Mouse (Mus musculus): ENCODE data around the gene Gm29776.

DNA sequence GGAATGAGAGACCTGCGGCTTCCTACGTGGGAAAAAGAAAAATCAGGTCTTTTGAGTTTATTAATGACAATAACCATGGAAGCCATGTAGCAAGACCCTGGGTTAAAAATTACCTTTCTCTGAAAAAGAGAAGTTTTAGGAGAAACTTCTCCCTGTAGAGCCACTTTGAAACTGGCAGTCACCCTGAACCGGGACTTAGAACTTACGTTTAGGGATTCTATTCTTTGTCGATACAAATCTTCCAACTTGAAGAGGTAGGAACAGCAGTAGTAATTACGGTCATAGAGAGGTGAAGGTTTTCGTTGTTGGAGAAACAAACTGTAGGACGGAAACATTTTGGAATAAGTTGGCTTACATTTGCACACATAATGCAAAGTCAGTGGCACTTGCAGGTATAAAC is 11.4 kb downstream of the Gm29776 start:
- TF ChIP-seq SMC3 (IDR thresholded peaks at IDR 0.05; ENCODE audit: low read depth, low read length) (no peak), CTCF (conservative IDR thresholded peaks at IDR 0.05 in 1 of 2, IDR thresholded peaks at IDR 0.05 in 1 of 2; ENCODE audit: low read depth in 2 of 2, low read length in 2 of 2) (no peak), HCFC1 (IDR thresholded peaks at IDR 0.05; ENCODE audit: low read depth, low read length) (no peak), PAX5 (IDR thresholded peaks at IDR 0.05; ENCODE audit: low read length) (no peak), EP300 (IDR thresholded peaks at IDR 0.05; ENCODE audit: low read length) (no peak), POLR2A (IDR thresholded peaks at IDR 0.05; ENCODE audit: low read depth, low read length) (no peak), MXI1 (IDR thresholded peaks at IDR 0.05; ENCODE audit: low read depth, low read length) (no peak; the same call in 1 of the 2 replicates), ZNF384 (IDR thresholded peaks at IDR 0.05; ENCODE audit: low read depth, low read length) (no peak), MAX (IDR thresholded peaks at IDR 0.05; ENCODE audit: low read length) (no peak), TCF12 (IDR thresholded peaks at IDR 0.05; ENCODE audit: low read depth, low read length) (no peak), ZMIZ1 (IDR thresholded peaks at IDR 0.05; ENCODE audit: low read depth, low read length) (no peak), NRF1 (IDR thresholded peaks at IDR 0.05; ENCODE audit: low read depth, low read length) (no peak)
